Comparison of ENCODE assay signal across 9 mouse cellular contexts in the genomic region with DNA sequence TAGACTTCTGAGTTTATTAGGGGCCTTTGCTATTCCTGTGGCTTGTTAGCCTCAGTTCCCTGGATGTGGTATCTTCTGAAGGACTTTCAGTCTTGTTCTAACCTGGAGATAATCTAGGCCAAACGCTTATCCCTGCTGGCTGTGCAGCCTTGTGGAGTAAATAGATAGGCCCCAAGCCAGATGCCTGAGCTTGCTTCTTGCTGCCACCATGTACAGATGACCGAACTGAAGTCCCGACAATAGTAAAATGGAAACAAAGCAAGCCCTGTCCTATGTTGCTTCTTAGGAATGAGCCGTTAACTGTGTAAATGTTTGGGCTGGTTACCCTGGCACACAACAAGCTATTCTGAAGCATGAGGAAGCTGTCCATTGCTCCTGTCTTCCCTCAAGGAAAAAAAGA.
A peak's percentile ranks its signal among the peaks of the same experiment; 100 is the strongest.
DNase-seq lines count a peak whose midpoint lies in the region; ATAC-seq and TF ChIP-seq lines count a peak whose summit lies in the region.
"Had no signal": no experiment of that assay in that cellular context is flagged by ENCODE, and none has a peak within 500 bp of the region (broad histone marks: within the 10 kb centered on the region; RNA-seq: fewer than 3 reads in every experiment).

No protein-coding gene starts in this region.

- H3K4me2 ChIP-seq in forebrain, postnatal 0 days (ENCODE audit: low read depth), result no peak overlapping the region
- no peak overlapping the region for H3K4me2 ChIP-seq in heart, postnatal 0 days (ENCODE audit: low read depth, low read length)

- H3K9me3 ChIP-seq in forebrain, embryonic 10.5 days, result no peaks in the 10 kb centered on the region
- no peaks in the 10 kb centered on the region for H3K9me3 ChIP-seq in forebrain, postnatal 0 days (ENCODE audit: low read length)
- H3K9me3 ChIP-seq in heart, postnatal 0 days (replicated peaks; ENCODE audit: control insufficient read depth, low read length), result no peaks in the 10 kb centered on the region

- no peak for TF ChIP-seq CTCF in forebrain, postnatal 0 days (IDR thresholded peaks at IDR 0.05; ENCODE audit: low read depth)
- no peak for TF ChIP-seq CTCF in brain, embryonic 14.5 days (IDR thresholded peaks at IDR 0.05; ENCODE audit: borderline replicate concordance, extremely low read depth, insufficient read depth, insufficient read length)
- no peak for TF ChIP-seq CTCF in heart, postnatal 0 days (IDR thresholded peaks at IDR 0.05; ENCODE audit: low read depth)

- TF ChIP-seq POLR2A in brain, embryonic 14.5 days (IDR thresholded peaks at IDR 0.05; ENCODE audit: borderline replicate concordance, extremely low read depth, insufficient read depth, insufficient read length, poor library complexity, severe bottlenecking), result no peak

- TF ChIP-seq EP300 in heart, postnatal 0 days (IDR thresholded peaks at IDR 0.05; ENCODE audit: low read depth), result no peak

- no peak for DNase-seq in forebrain, embryonic 10.5 days (ENCODE audit: extremely low spot score, low spot score)
- no peak for DNase-seq in forebrain, postnatal 0 days
- DNase-seq in brain, embryonic 14.5 days (ENCODE audit: low read depth), result peak; percentile 73
- peak; percentile 14 for DNase-seq in heart, postnatal 0 days (ENCODE audit: low spot score)
- DNase-seq in left cerebral cortex, adult 11 months (ENCODE audit: low spot score), result no peak
- DNase-seq in urinary bladder, postnatal 14 days (ENCODE audit: low spot score), result no peak
- DNase-seq in lung, postnatal 10 days, result no peak

- ATAC-seq in forebrain, postnatal 0 days, result no peak
- no peak for ATAC-seq in heart, postnatal 0 days (ENCODE audit: insufficient read depth, low read depth)
- ATAC-seq in megakaryocyte-erythroid progenitor cell, adult 5-6 weeks (replicated peaks; ENCODE audit: low FRiP score, low TSS enrichment, poor library complexity, severe bottlenecking), result peak; percentile 70

- H3K9ac ChIP-seq in forebrain, postnatal 0 days, result no peak overlapping the region
- H3K9ac ChIP-seq in heart, postnatal 0 days (replicated peaks; ENCODE audit: low read depth, low read length), result no peak overlapping the region

- H3K4me1 ChIP-seq in forebrain, embryonic 10.5 days, result peaks cover 42% of the 10 kb centered on the region
- H3K4me1 ChIP-seq in forebrain, postnatal 0 days (ENCODE audit: insufficient read depth), result peaks cover 8% of the 10 kb centered on the region
- H3K4me1 ChIP-seq in heart, postnatal 0 days (ENCODE audit: control insufficient read depth, insufficient read depth), result peaks cover 30% of the 10 kb centered on the region

- peaks cover 85% of the 10 kb centered on the region for H3K27me3 ChIP-seq in forebrain, embryonic 10.5 days (ENCODE audit: poor library complexity, severe bottlenecking)
- no peaks in the 10 kb centered on the region for H3K27me3 ChIP-seq in forebrain, postnatal 0 days (ENCODE audit: insufficient read depth, low read length)
- H3K27me3 ChIP-seq in heart, postnatal 0 days (ENCODE audit: control insufficient read depth, insufficient read depth, low read length), result no peaks in the 10 kb centered on the region

- peak overlapping the region; percentile 84 for H3K27ac ChIP-seq in forebrain, embryonic 10.5 days
- no peak overlapping the region; the same call in 1 of the 2 replicates for H3K27ac ChIP-seq in forebrain, postnatal 0 days (ENCODE audit: low read depth, low read length)
- H3K27ac ChIP-seq in heart, postnatal 0 days (ENCODE audit: low read depth), result peak overlapping the region; percentile 64

- no peaks in the 10 kb centered on the region for H3K36me3 ChIP-seq in forebrain, embryonic 10.5 days (replicated peaks)
- no peaks in the 10 kb centered on the region for H3K36me3 ChIP-seq in forebrain, postnatal 0 days (ENCODE audit: insufficient read depth)
- H3K36me3 ChIP-seq in heart, postnatal 0 days (replicated peaks; ENCODE audit: control insufficient read depth, insufficient read depth, low read length), result no peaks in the 10 kb centered on the region

- H3K4me3 ChIP-seq in forebrain, embryonic 10.5 days, result peak overlapping the region; percentile 38
- no peak overlapping the region for H3K4me3 ChIP-seq in forebrain, postnatal 0 days (ENCODE audit: low read depth, low read length)
- H3K4me3 ChIP-seq in heart, postnatal 0 days (ENCODE audit: low read depth, low read length), result no peak overlapping the region
- H3K4me3 ChIP-seq: myocyte had no signal

- 25% methylated on average over 4 of the region's 4 CpGs for WGBS in forebrain, embryonic 10.5 days
- WGBS in forebrain, postnatal 0 days, result 11% methylated on average over 4 of the region's 4 CpGs
- 24% methylated on average over 4 of the region's 4 CpGs for WGBS in heart, postnatal 0 days

Comparison
In these comparisons a context has a peak if more than half of its experiments do, and no peak if none do; other contexts are left out.
1. DNase-seq: peak in brain, embryonic 14.5 days (single experiment) and heart, postnatal 0 days (single experiment); none in forebrain, embryonic 10.5 days (single experiment), forebrain, postnatal 0 days (single experiment), left cerebral cortex, adult 11 months (single experiment), urinary bladder, postnatal 14 days (single experiment) and lung, postnatal 10 days (single experiment).